Mouse (Mus musculus) heart, postnatal 0 days (tissue): Measurements from ENCODE around the gene Zfp763. TPM values are rescaled to one million over a fixed set of nuclear protein-coding genes. Genes with fewer than 3 reads are reported as not detected.
A peak's percentile ranks its signal among the peaks of the same experiment; 100 is the strongest.

Experiments used
- ATAC-seq: fragments of 200-750 bp; cut with Nextera tagmentation; 2 replicates; pipeline ENCODE4 v1.8.0; 2017; ENCODE audit warnings: low read depth, moderate number of reproducible peaks, moderate library complexity; ENCODE audit not compliant: insufficient read depth
- DNase-seq: peaks from one replicate; pipeline ENCODE4 v3.0.0-alpha.2; 2016; ENCODE audit warnings: low spot score
- H3K27ac ChIP-seq: fragments of 300-500 bp; sonication (generic); 2 replicates; pipeline ENCODE4 v1.5.1; 2014; ENCODE audit warnings: low read depth, mild to moderate bottlenecking
- H3K27me3 ChIP-seq: fragments of 300-500 bp; sonication (generic); 2 replicates; pipeline ENCODE4 v1.6.1; 2014; ENCODE audit warnings: low read length, mixed read lengths; ENCODE audit not compliant: control insufficient read depth, insufficient read depth
- H3K36me3 ChIP-seq: fragments of 300-500 bp; sonication (generic); replicated peaks from 2 replicates; pipeline ENCODE4 v1.6.1; 2014; ENCODE audit warnings: low read length, mixed read lengths; ENCODE audit not compliant: control insufficient read depth, insufficient read depth
- H3K4me1 ChIP-seq: fragments of 300-500 bp; sonication (generic); 2 replicates; pipeline ENCODE4 v1.6.1; 2014; ENCODE audit warnings: antibody characterized with exemption; ENCODE audit not compliant: control insufficient read depth, insufficient read depth
- H3K4me2 ChIP-seq: fragments of 300-500 bp; sonication (generic); 2 replicates; pipeline ENCODE4 v1.6.1; 2014; ENCODE audit warnings: low read depth, mild to moderate bottlenecking, low read length, moderate library complexity
- H3K4me3 ChIP-seq: fragments of 300-500 bp; sonication (generic); 2 replicates; pipeline ENCODE4 v1.5.1; 2014; ENCODE audit warnings: low read depth, low read length
- H3K9ac ChIP-seq: fragments of 300-500 bp; sonication (generic); replicated peaks from 2 replicates; pipeline ENCODE4 v1.6.1; 2014; ENCODE audit warnings: low read depth, low read length, mixed read lengths
- H3K9me3 ChIP-seq: fragments of 300-500 bp; sonication (generic); replicated peaks from 2 replicates; pipeline ENCODE4 v1.6.1; 2016; ENCODE audit warnings: low read length; ENCODE audit not compliant: control insufficient read depth
- CTCF ChIP-seq: IDR thresholded peaks from 2 replicates; pipeline ENCODE4 v1.5.1; 2016; ENCODE audit warnings: antibody characterized with exemption, control low read depth, low read depth
- EP300 ChIP-seq: IDR thresholded peaks from 2 replicates; pipeline ENCODE4 v1.6.1; 2016; ENCODE audit warnings: antibody characterized with exemption, low read depth
- WGBS: fragments of 180-500 bp; shearing (Covaris S2); extraction: QIAGEN DNeasy Blood & Tissue Kit; methylation state at CpG from one replicate; pipeline ENCODE4 v1.1.7; 2014; 5-methylcytosine and 5-hydroxymethylcytosine counted together
- polyA plus RNA-seq: library from polyadenylated mRNA; unstranded; fragments of >200 nt; fragmentation: Nextera tagmentation; extraction: Ambion mirVana; gene quantifications from 2 replicates; pipeline ENCODE4 v1.2.1, GENCODE M21; 2015
- total RNA-seq: library from RNA; depleted of rRNA; stranded (reverse); fragments of >200 nt; gene quantifications from 2 replicates; pipeline ENCODE4 v1.2.3, GENCODE M21; 2014; ENCODE audit warnings: low replicate concordance

Zfp763 gene
- total and polyA plus RNA-seq, 2 experiments from 2014 or later: 3.3 TPM

DNA sequence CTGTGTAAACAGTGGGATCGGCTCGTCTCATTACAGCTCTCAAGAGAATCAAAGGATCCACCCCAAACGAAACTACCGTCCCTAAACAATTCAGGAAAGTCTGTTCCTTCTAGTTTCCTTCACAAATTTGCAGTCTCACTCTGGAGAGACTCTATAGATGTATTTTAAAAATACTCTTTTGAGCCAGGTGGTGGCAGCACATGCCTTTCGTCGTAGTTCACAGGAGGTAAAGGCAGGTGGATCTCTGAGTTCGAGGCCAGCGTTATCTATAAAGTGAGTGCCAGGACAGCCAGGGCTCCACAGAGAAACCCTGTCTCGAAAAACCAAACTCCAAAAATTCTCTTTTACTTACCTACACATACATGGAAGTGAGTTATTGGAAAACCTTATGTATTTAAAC lies 24.9 kb downstream of the Zfp763 start:
- Histone ChIP-seq H3K9me3 (peaks cover 18% of the 10 kb centered on the region), H3K27ac (no peak overlapping the region), H3K36me3 (peaks cover 19% of the 10 kb centered on the region), H3K9ac (no peak overlapping the region), H3K4me2 (no peak overlapping the region), H3K4me1 (no peaks in the 10 kb centered on the region), H3K4me3 (no peak overlapping the region), H3K27me3 (no peaks in the 10 kb centered on the region)
- WGBS: 38% methylated on average over 9 of the region's 9 CpGs
- ATAC-seq (no peak), DNase-seq (no peak)
- TF ChIP-seq EP300 (no peak), CTCF (no peak)

DNA sequence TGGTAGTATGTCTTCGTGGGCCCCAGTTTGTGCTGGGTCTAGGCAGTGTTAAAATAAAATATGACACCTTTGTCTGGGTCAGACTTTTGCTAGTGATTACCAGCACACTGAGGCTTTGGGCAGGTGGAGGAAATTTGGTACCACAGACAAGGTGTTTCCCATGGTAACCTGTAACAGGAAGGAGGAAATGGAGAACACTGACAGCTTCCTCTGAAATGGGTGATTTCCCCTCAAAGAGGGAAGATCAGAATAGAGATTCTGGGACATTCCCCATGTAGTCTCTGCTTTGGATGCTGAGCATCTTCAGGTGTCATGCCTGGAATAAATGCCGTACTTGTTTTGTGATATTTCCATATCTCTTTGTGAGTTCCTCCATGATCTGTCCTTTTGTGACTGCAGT lies 34.7 kb downstream of the Zfp763 start:
- DNase-seq (no peak), ATAC-seq (no peak)
- H3K4me2 ChIP-seq: no peak overlapping the region
- H3K27me3 ChIP-seq: no peaks in the 10 kb centered on the region
- no peak for TF ChIP-seq CTCF
- peaks cover 38% of the 10 kb centered on the region for H3K36me3 ChIP-seq
- H3K27ac ChIP-seq: no peak overlapping the region
- H3K4me3 ChIP-seq: no peak overlapping the region
- H3K9ac ChIP-seq: no peak overlapping the region
- peaks cover 9% of the 10 kb centered on the region; the same call in 1 of the 2 replicates for H3K4me1 ChIP-seq
- peaks cover 16% of the 10 kb centered on the region for H3K9me3 ChIP-seq
- WGBS: 90% methylated on average over 2 of the region's 2 CpGs

DNA sequence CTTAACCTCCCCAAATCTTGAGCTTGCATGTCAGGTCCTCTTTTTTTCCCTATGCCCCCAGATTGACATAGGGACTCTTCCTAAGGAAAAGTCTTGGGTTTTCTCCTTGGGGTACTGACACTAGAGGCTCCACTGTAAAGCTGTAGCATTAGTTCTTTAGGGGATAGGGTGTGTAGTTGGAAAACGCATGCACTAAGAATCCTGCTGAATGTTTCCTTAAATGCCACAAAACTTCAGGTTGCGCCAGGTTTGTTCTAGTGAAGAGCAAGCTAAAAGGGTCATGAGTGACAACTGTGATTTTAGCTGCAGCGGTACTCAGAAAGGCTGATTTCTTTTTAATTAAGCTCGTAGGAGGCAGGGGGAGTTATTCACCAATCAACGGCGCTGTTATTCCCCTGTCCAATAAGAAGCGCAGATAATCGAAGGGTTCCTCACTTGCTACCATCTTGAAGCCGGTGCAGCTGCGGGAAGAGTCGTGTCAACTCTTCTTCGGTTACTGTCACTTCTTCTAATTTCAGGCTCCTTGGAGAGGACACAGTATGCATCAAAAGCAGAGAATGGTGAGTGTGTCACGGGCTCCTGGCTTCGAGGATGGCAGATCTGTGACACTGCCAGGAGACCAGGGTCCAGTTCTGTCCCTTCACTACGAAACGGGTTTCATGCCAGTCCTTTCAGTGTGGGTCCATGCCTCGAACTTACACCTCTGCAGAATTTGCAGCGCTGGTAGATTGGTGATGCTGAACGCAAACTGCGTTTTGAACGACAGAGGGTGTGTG lies 40.3 kb downstream of the Zfp763 start, which contains the start of gene Zfp952:
Zfp952 (plus strand) TSS at position 431 of the 776 bp plus-strand sequence.
- Histone ChIP-seq H3K9ac (peak within 1 kb of the TSS; percentile 68), H3K27ac (peak within 1 kb of the TSS; percentile 80), H3K4me3 (peak within 1 kb of the TSS; percentile 74), H3K9me3 (no peaks in the 10 kb centered on the region), H3K27me3 (no peaks in the 10 kb centered on the region), H3K36me3 (peaks cover 16% of the 10 kb centered on the region; the same call in 1 of the 2 replicates), H3K4me1 (peaks cover 13% of the 10 kb centered on the region; the same call in 1 of the 2 replicates), H3K4me2 (peak within 1 kb of the TSS; percentile 70)
- peak; percentile 97 for ATAC-seq
- peak; percentile 93 for DNase-seq
- WGBS: under 1% methylated on average over 21 of the region's 21 CpGs
- TF ChIP-seq EP300 (no peak), CTCF (no peak)

DNA sequence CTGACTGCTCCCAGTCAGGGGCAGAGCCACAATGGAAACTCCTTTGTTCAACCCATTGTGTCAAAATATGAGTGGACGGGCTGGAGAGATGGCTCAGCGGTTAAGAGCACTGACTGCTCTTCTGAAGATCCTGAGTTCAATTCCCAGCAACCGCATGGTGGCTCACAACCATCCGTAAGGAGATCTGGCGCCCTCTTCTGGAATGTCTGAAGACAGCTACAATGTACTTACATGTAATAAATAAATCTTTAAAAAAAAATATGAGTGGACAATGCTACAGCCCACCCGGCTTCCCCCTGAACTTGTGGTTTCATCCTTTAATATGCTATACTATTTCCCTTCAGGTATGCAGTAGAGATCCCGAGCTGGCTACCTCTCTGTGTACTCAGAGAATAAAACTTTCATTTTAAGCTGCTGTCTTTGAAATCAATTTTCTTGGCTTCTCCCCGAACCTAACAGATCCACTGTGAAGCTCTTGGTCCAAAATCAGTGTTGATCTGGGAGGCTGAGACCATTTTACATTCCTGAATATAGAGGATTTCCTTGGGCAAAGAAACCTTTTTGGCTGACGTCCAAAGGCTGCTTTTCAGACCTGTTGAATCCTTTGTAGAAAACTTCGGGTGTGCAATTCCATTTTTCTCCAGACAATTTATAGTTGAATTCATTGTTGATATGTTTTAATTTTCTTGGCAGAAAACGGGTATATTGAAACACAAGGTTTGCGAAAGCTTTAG lies 41.1 kb downstream of the Zfp763 start:
- H3K9me3 ChIP-seq: no peaks in the 10 kb centered on the region
- no peak for DNase-seq
- H3K9ac ChIP-seq: peak overlapping the region; percentile 68; the same call in 1 of the 2 replicates
- peak overlapping the region; percentile 70 for H3K4me2 ChIP-seq
- TF ChIP-seq CTCF: 0 out of 2 replicates have a peak, but pooled peaks have one; percentile 6
- no peak for TF ChIP-seq EP300
- no peak for ATAC-seq
- peak overlapping the region; percentile 74 for H3K4me3 ChIP-seq
- no peaks in the 10 kb centered on the region for H3K27me3 ChIP-seq
- 67% methylated on average over 12 of the region's 12 CpGs for WGBS
- peaks cover 16% of the 10 kb centered on the region; the same call in 1 of the 2 replicates for H3K36me3 ChIP-seq
- peaks cover 13% of the 10 kb centered on the region; the same call in 1 of the 2 replicates for H3K4me1 ChIP-seq
- H3K27ac ChIP-seq: no peak overlapping the region

DNA sequence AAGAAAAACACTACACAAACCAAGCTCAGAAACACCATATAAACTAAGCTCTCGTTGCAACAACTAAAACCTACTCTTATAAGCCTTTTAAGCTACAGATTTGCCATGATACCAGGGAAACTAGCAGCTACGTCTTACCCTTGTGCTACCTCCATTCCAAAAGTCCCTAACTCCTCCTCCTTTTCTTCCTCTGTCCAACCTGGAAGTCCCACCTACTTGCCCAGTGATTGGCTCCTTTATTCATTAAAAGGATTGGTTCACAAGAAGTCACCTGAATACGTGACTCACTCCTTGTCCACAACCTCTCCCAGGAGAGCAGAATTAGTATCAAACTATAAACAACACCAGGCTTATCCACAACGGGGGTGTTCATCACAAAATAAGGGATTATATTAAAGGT lies 46.9 kb downstream of the Zfp763 start:
- no peaks in the 10 kb centered on the region for H3K9me3 ChIP-seq

More for the DNA sequence above, 46.9 kb downstream of the Zfp763 start:
- WGBS: 66% methylated on average over 4 of the region's 4 CpGs
- no peaks in the 10 kb centered on the region for H3K27me3 ChIP-seq
- no peak overlapping the region for H3K9ac ChIP-seq
- H3K4me2 ChIP-seq: no peak overlapping the region
- H3K4me1 ChIP-seq: no peaks in the 10 kb centered on the region
- no peaks in the 10 kb centered on the region for H3K36me3 ChIP-seq
- TF ChIP-seq CTCF: no peak
- TF ChIP-seq EP300: no peak
- no peak overlapping the region for H3K4me3 ChIP-seq
- ATAC-seq: no peak
- no peak for DNase-seq
- H3K27ac ChIP-seq: no peak overlapping the region
